Mouse (Mus musculus) heart, adult 2 months (tissue): ENCODE results near the gene Mitf. TPM values are rescaled to one million over a fixed set of nuclear protein-coding genes. Genes with fewer than 3 reads are reported as not detected.

Experiments used
- DNase-seq, 2 experiments: peaks; one replicate each; pipeline ENCODE4 v3.0.0; 2021
- H3K27ac ChIP-seq: fragments of 200-600 bp; 2 replicates; pipeline ENCODE4 v1.8.1; 2022
- H3K27me3 ChIP-seq: fragments of 200-500 bp; 2 replicates; pipeline ENCODE4 v1.6.1; 2012; ENCODE audit warnings: mild to moderate bottlenecking, low read length, inconsistent platforms, mixed read lengths; ENCODE audit not compliant: control insufficient read depth, insufficient read depth
- H3K36me3 ChIP-seq: fragments of 200-500 bp; 2 replicates; pipeline ENCODE4 v1.6.1; 2012; ENCODE audit warnings: low read length, inconsistent platforms; ENCODE audit not compliant: control insufficient read depth, insufficient read depth
- H3K4me1 ChIP-seq: fragments of 200-500 bp; 2 replicates; pipeline ENCODE4 v1.6.1; 2011; ENCODE audit warnings: low read length; ENCODE audit not compliant: control insufficient read depth, insufficient read depth
- H3K4me3 ChIP-seq: fragments of 200-600 bp; 2 replicates; pipeline ENCODE4 v1.8.1; 2022
- H3K79me2 ChIP-seq: fragments of 200-500 bp; replicated peaks from 2 replicates; pipeline ENCODE4 v1.6.1; 2012; ENCODE audit warnings: mild to moderate bottlenecking, inconsistent platforms, low read length, moderate library complexity, mixed read lengths; ENCODE audit not compliant: control insufficient read depth, insufficient read depth
- H3K9ac ChIP-seq: fragments of 200-500 bp; 2 replicates; pipeline ENCODE4 v1.6.1; 2012; ENCODE audit warnings: low read depth, mild to moderate bottlenecking, control low read depth, inconsistent platforms, low read length, mixed read lengths
- CTCF ChIP-seq: fragments of 200-600 bp; IDR thresholded peaks from 2 replicates; pipeline ENCODE4 v1.8.1; 2022; ENCODE audit warnings: antibody characterized with exemption, mild to moderate bottlenecking, moderate library complexity
- EP300 ChIP-seq: fragments of 200-500 bp; IDR thresholded peaks from 2 replicates; pipeline ENCODE4 v1.6.1; 2011; ENCODE audit warnings: low read depth, low read length, control low read depth; ENCODE audit not compliant: insufficient read depth
- POLR2A ChIP-seq: fragments of 200-500 bp; IDR thresholded peaks from 2 replicates; pipeline ENCODE4 v1.6.1; 2011; ENCODE audit warnings: mild to moderate bottlenecking, low read depth, low read length, control low read depth; ENCODE audit not compliant: insufficient read depth
- WGBS: fragments of 180-500 bp; shearing (Covaris S2); methylation state at CpG from one replicate; pipeline ENCODE4 v1.1.7; 2018; 5-methylcytosine and 5-hydroxymethylcytosine counted together
- intact Hi-C: fragments of 180-260 bp; cut with DNase I; formaldehyde crosslinking; loops from one replicate; pipeline ENCODE4 v1.15.1; 2025
- polyA plus RNA-seq: library from polyadenylated mRNA; depleted of rRNA; stranded (reverse); fragments of >200 nt; gene quantifications from 2 replicates; pipeline ENCODE4 v1.2.3, GENCODE M21; 2012
- total RNA-seq, 2 experiments: library from RNA; stranded (reverse); gene quantifications; 2 replicates each; pipeline ENCODE4 v1.2.3; 2021

Mitf gene
- total and polyA plus RNA-seq, 3 experiments: 23.4 to 68.3 (median 50.6) TPM

DNA sequence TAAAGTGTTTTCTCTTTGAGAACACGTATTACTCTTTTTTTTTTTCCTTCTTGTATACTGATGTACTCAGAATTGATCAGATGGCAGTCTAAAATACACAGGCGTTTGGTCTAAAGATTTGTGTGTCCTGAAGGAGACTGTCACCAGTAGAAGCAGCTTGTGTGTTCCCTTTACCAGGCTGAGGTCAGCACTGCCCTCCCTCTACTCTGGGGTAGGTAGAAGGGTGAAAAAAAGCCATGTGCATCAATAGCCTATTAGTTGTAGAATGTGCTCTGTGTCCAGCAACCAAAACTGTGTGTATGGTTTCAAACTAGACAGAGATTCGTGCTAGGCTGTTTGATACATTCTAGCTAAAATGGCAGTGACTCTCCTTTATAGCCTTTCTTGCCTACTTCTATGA is 122.2 kb downstream of the Mitf start:
- intact Hi-C loops: no loop called here
- Histone ChIP-seq H3K4me1 (no peaks in the 10 kb centered on the region; the same call in 1 of the 2 replicates), H3K9ac (peak overlapping the region; percentile 63; the same call in 1 of the 2 replicates), H3K27ac (peak overlapping the region; percentile 78), H3K4me3 (peak overlapping the region; percentile 44), H3K36me3 (no peaks in the 10 kb centered on the region), H3K79me2 (no peaks in the 10 kb centered on the region), H3K27me3 (no peaks in the 10 kb centered on the region)
- DNase-seq: peak in 1 of 2 experiments; percentile 23
- no peak for TF ChIP-seq POLR2A
- TF ChIP-seq EP300: no peak
- WGBS: 50% methylated on average over 3 of the region's 3 CpGs

DNA sequence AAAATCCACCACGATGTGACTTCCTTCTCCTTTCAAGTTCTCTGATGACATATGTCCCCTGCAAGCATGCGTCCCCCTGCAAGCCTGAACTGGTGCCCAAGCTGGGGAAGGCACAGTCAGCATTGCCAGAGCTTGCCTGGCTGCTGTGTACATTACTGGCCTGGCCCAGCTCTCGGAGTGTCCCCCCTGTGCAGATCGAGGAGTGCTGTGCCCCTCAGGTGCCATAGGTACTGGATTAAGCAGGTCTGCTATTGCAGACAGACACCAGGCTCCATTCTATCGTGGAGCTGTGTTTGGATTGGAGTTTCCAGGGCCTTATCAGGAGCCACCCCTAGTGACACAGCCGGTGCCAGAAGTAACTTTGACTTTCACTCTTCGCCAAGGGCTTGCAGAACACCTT is 122.6 kb downstream of the Mitf start:
- peak; percentile 53 to 75 for DNase-seq
- 16% methylated on average over 7 of the region's 7 CpGs for WGBS
- peak overlapping the region; percentile 63 for H3K9ac ChIP-seq
- H3K27ac ChIP-seq: peak overlapping the region; percentile 78
- intact Hi-C loops: no loop called here
- no peaks in the 10 kb centered on the region for H3K27me3 ChIP-seq
- no peaks in the 10 kb centered on the region; the same call in 1 of the 2 replicates for H3K4me1 ChIP-seq
- no peaks in the 10 kb centered on the region for H3K36me3 ChIP-seq
- TF ChIP-seq POLR2A (no peak; the same call in 1 of the 2 replicates), EP300 (peak; percentile 70), CTCF (no peak)
- peak overlapping the region; percentile 44 for H3K4me3 ChIP-seq
- no peaks in the 10 kb centered on the region for H3K79me2 ChIP-seq

GRCm38 (mm10) chr6:97937139-97937538 is 130.3 kb downstream of the Mitf start:
- TF ChIP-seq EP300: no peak
- TF ChIP-seq CTCF: no peak
- no peak for TF ChIP-seq POLR2A
- Histone ChIP-seq H3K4me3 (no peak overlapping the region), H3K9ac (no peak overlapping the region), H3K79me2 (0 out of 2 replicates have a peak, but pooled peaks cover 2% of the 10 kb centered on the region), H3K4me1 (no peaks in the 10 kb centered on the region; the same call in none of the 2 replicates), H3K27ac (no peak overlapping the region), H3K27me3 (no peaks in the 10 kb centered on the region), H3K36me3 (peaks cover 4% of the 10 kb centered on the region; the same call in 1 of the 2 replicates)
- 61% methylated on average over 5 of the region's 5 CpGs for WGBS
- intact Hi-C loops: no loop called here
- no peak for DNase-seq

DNA sequence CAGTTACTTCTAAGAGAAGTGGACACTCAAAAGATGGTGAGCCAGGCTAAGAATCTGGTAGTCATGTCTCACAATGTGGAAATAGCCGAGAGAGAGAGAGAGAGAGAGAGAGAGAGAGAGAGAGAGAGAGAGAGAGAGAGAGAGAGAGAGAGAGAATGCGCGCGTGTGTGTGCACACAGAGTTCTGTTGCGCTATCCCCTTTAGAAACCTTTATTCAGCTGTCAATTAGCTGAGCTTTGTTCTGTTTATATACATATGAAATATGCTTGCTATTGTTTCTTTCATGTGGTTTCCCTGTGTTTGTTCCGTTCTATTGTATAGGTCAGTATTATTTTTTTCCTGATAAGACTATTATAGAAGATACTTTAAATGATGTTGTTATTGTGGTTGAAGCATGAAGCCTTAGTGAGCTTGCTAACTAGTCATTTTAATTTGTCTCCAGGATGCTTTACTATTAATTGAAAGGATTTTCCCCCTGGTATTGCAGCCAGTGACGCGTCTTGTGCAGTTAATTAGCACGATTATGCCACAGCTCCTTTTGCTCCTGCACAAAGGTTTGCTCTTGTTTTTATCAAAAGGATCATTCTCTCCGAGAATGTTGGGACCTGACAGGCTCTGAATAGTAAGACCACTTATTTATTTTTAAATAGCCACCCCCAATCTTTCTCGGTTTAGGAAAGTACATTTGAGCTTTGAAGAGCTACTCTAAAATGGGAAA is 131.2 kb downstream of the Mitf start:
- Histone ChIP-seq H3K79me2 (0 out of 2 replicates have a peak, but pooled peaks cover 2% of the 10 kb centered on the region), H3K9ac (no peak overlapping the region), H3K27me3 (no peaks in the 10 kb centered on the region), H3K36me3 (peaks cover 4% of the 10 kb centered on the region; the same call in 1 of the 2 replicates), H3K27ac (no peak overlapping the region), H3K4me3 (no peak overlapping the region), H3K4me1 (no peaks in the 10 kb centered on the region; the same call in none of the 2 replicates)
- TF ChIP-seq POLR2A: no peak
- no peak for TF ChIP-seq EP300
- TF ChIP-seq CTCF: no peak
- WGBS: 66% methylated on average over 11 of the region's 11 CpGs
- intact Hi-C loops: no loop called here
- no peak for DNase-seq

DNA sequence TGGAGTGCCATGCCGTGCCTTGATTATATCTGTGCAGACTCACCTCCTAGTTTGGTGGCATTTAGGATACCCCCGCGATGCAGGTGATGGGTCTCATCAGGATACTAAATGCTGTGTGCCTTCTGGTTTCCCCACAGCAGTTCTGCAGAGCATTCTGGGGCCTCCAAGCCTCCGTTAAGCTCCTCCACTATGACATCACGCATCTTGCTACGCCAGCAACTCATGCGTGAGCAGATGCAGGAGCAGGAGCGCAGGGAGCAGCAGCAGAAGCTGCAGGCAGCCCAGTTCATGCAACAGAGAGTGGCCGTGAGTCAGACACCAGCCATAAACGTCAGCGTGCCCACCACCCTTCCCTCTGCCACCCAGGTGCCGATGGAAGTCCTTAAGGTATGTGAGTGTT is 134.1 kb downstream of the Mitf start:
- 88% methylated on average over 12 of the region's 12 CpGs for WGBS
- no peak overlapping the region for H3K4me3 ChIP-seq
- TF ChIP-seq CTCF (no peak), EP300 (no peak), POLR2A (no peak)
- H3K27ac ChIP-seq: no peak overlapping the region
- intact Hi-C loops: no loop called here
- no peaks in the 10 kb centered on the region for H3K79me2 ChIP-seq
- DNase-seq: no peak
- H3K27me3 ChIP-seq: no peaks in the 10 kb centered on the region
- H3K4me1 ChIP-seq: no peaks in the 10 kb centered on the region
- no peak overlapping the region for H3K9ac ChIP-seq
- peaks cover 4% of the 10 kb centered on the region; the same call in 1 of the 2 replicates for H3K36me3 ChIP-seq

DNA sequence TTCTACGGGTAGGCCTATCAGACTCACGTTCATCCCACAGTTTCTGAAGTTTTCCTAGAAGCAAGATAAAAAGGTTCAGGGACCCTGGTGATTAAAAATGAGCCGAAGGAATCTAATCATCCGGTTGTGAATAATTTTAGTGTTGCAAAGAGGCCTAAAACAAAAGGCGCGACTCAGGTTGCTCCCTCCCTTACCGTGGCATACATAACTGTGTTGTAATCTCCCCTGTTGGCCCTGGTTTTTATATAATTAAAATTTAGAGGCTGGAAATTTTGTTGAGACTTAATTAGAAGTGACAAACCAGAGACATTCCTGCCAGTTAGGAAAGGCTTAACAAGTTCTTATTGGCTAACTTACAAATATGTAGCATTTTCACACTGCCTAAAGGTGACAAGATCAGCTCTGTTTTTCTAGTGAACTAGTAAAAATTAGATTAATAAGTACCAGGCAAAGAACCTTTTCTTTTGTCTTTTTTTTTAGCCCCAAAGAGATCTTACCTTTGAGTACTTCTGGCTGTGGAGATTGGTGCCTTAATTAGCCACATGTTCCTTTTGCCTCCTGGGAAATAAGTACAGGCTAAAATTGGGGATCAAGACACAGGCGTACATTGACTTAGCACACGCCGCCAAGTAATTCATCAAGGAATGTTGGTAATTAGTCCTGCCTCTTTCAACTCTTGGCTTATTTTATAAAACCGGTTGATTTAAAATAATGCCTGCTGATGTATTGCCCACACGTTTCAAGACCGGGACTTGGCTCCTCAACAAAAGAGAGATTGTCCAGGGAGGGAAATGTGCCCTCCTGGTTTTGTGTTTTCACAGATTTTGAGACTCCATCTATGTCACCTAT is 143.4 kb downstream of the Mitf start:
- DNase-seq: no peak
- Histone ChIP-seq H3K36me3 (peaks cover 6% of the 10 kb centered on the region), H3K79me2 (no peaks in the 10 kb centered on the region), H3K4me1 (peaks cover 3% of the 10 kb centered on the region; the same call in 1 of the 2 replicates), H3K9ac (no peak overlapping the region), H3K4me3 (no peak overlapping the region), H3K27ac (no peak overlapping the region), H3K27me3 (no peaks in the 10 kb centered on the region)
- TF ChIP-seq POLR2A (no peak), CTCF (no peak), EP300 (no peak)
- intact Hi-C loops: no loop called here
- 65% methylated on average over 13 of the region's 13 CpGs for WGBS
